ENCODE assay signal across 8 mouse cellular contexts in genomic region chr6:128035930-128036309, GRCm38 (mm10).
A peak's percentile ranks its signal among the peaks of the same experiment; 100 is the strongest.
DNase-seq lines count a peak whose midpoint lies in the region; ATAC-seq and TF ChIP-seq lines count a peak whose summit lies in the region.

No protein-coding gene starts in this region.

- no peaks in the 10 kb centered on the region for H3K36me3 ChIP-seq in kidney, embryonic 16.5 days (ENCODE audit: insufficient read depth, low read length)
- H3K36me3 ChIP-seq in forebrain, embryonic 13.5 days (ENCODE audit: poor library complexity, severe bottlenecking) = no peaks in the 10 kb centered on the region
- H3K36me3 ChIP-seq in liver, postnatal 0 days (replicated peaks; ENCODE audit: insufficient read depth, low read length) = no peaks in the 10 kb centered on the region

- TF ChIP-seq EP300 in liver, postnatal 0 days (IDR thresholded peaks at IDR 0.05; ENCODE audit: low read depth) = no peak

- peak overlapping the region; percentile 18; the same call in 1 of the 2 replicates for H3K9ac ChIP-seq in kidney, embryonic 16.5 days (replicated peaks; ENCODE audit: low read length)
- peak overlapping the region; percentile 73 for H3K9ac ChIP-seq in forebrain, embryonic 13.5 days
- H3K9ac ChIP-seq in liver, postnatal 0 days (replicated peaks) = peak overlapping the region; percentile 44; the same call in 1 of the 2 replicates

- H3K4me1 ChIP-seq in kidney, embryonic 16.5 days (ENCODE audit: insufficient read depth, low read length) = peaks cover 39% of the 10 kb centered on the region
- peaks cover 32% of the 10 kb centered on the region for H3K4me1 ChIP-seq in forebrain, embryonic 13.5 days
- peaks cover 12% of the 10 kb centered on the region for H3K4me1 ChIP-seq in liver, postnatal 0 days (ENCODE audit: insufficient read depth)
- H3K4me1 ChIP-seq in lung, adult 2 months (ENCODE audit: control insufficient read depth, insufficient read depth, low read length) = peaks cover 18% of the 10 kb centered on the region

- peak; percentile 16; the same call in 1 of the 2 replicates for TF ChIP-seq CTCF in liver, postnatal 0 days (IDR thresholded peaks at IDR 0.05; ENCODE audit: low read depth)
- no peak for TF ChIP-seq CTCF in lung, adult 2 months (IDR thresholded peaks at IDR 0.05; ENCODE audit: insufficient read depth, low read length)

- WGBS in kidney, embryonic 16.5 days = 5% methylated on average over 4 of the region's 4 CpGs
- 9% methylated on average over 4 of the region's 4 CpGs for WGBS in forebrain, embryonic 13.5 days
- 6% methylated on average over 4 of the region's 4 CpGs for WGBS in liver, postnatal 0 days (ENCODE audit: insufficient replicate concordance)
- 26% methylated on average over 4 of the region's 4 CpGs for WGBS in lung, adult 2 months

- H3K9me3 ChIP-seq in kidney, embryonic 16.5 days (ENCODE audit: low read length) = no peaks in the 10 kb centered on the region
- H3K9me3 ChIP-seq in forebrain, embryonic 13.5 days (replicated peaks) = no peaks in the 10 kb centered on the region
- H3K9me3 ChIP-seq in liver, postnatal 0 days (ENCODE audit: low read length) = no peaks in the 10 kb centered on the region

- H3K27me3 ChIP-seq in kidney, embryonic 16.5 days (ENCODE audit: insufficient read depth, low read length) = peaks cover 8% of the 10 kb centered on the region; the same call in 1 of the 2 replicates
- H3K27me3 ChIP-seq in forebrain, embryonic 13.5 days = peaks cover 68% of the 10 kb centered on the region
- peaks cover 24% of the 10 kb centered on the region for H3K27me3 ChIP-seq in liver, postnatal 0 days (ENCODE audit: insufficient read depth, low read length)

- peak overlapping the region; percentile 71 for H3K4me2 ChIP-seq in kidney, embryonic 16.5 days (replicated peaks; ENCODE audit: low read depth, low read length)
- H3K4me2 ChIP-seq in forebrain, embryonic 13.5 days = peak overlapping the region; percentile 98
- H3K4me2 ChIP-seq in liver, postnatal 0 days (ENCODE audit: low read depth, low read length) = peak overlapping the region; percentile 84

- peak; percentile 3; the same call in 1 of the 2 replicates for ATAC-seq in kidney, embryonic 16.5 days (ENCODE audit: low FRiP score, low TSS enrichment)
- ATAC-seq in forebrain, embryonic 13.5 days = 0 out of 2 replicates have a peak, but pooled peaks have one; percentile 11
- ATAC-seq in liver, postnatal 0 days = no peak
- ATAC-seq in inflammation-experienced regulatory T-cells, adult 6 months = no peak

- no peak for DNase-seq in kidney, adult 18-20 months
- peak; percentile 37 for DNase-seq in adipocyte (ENCODE audit: low spot score)
- DNase-seq in liver, postnatal 0 days = no peak
- DNase-seq in layer of hippocampus, adult 8-10 months (ENCODE audit: low spot score in 2 of 2) = no peak
- DNase-seq in lung, adult 2 months = no peak

- H3K4me3 ChIP-seq in kidney, embryonic 16.5 days (ENCODE audit: low read length) = peak overlapping the region; percentile 46
- peak overlapping the region; percentile 54 for H3K4me3 ChIP-seq in forebrain, embryonic 13.5 days
- peak overlapping the region; percentile 53 for H3K4me3 ChIP-seq in liver, postnatal 0 days (ENCODE audit: low read depth, low read length)
- no peak overlapping the region for H3K4me3 ChIP-seq in lung, adult 2 months (replicated peaks; ENCODE audit: extremely low read depth, low read depth, low read length)

- no peak overlapping the region for H3K27ac ChIP-seq in kidney, embryonic 16.5 days (ENCODE audit: low read length)
- no peak overlapping the region for H3K27ac ChIP-seq in forebrain, embryonic 13.5 days
- no peak overlapping the region for H3K27ac ChIP-seq in liver, postnatal 0 days (ENCODE audit: low read depth)

- TF ChIP-seq POLR2A in lung, adult 2 months (IDR thresholded peaks at IDR 0.05; ENCODE audit: borderline replicate concordance, extremely low read depth, low read depth, low read length) = no peak

Comparison
In these comparisons a context has a peak if more than half of its experiments do, and no peak if none do; other contexts are left out.
1. ATAC-seq: peak in kidney, embryonic 16.5 days (single experiment) and forebrain, embryonic 13.5 days (single experiment); none in liver, postnatal 0 days (single experiment) and inflammation-experienced regulatory T-cells, adult 6 months (single experiment).
2. H3K9ac ChIP-seq: peak in every context shown above with its lines; median percentile 73 in forebrain, embryonic 13.5 days; 44 in liver, postnatal 0 days; 18 in kidney, embryonic 16.5 days.
3. Peak in every context shown above with its lines, with median percentiles within 50 percentile points of each other: H3K4me2 ChIP-seq.